Mouse (Mus musculus) intestine, postnatal 0 days (tissue): Measurements from ENCODE around the gene Shisa9. TPM values are rescaled to one million over a fixed set of nuclear protein-coding genes. Genes with fewer than 3 reads are reported as not detected.

Source experiments
- ATAC-seq: fragments of 200-750 bp; cut with Nextera tagmentation; 2 replicates; pipeline ENCODE4 v1.8.0; 2017; ENCODE audit warnings: mild to moderate bottlenecking, moderate TSS enrichment, moderate library complexity
- H3K27ac ChIP-seq: fragments of 300-500 bp; sonication (generic); 2 replicates; pipeline ENCODE4 v1.5.1; 2014; ENCODE audit warnings: mild to moderate bottlenecking, low read depth, low read length, moderate library complexity
- H3K27me3 ChIP-seq: fragments of 300-500 bp; sonication (generic); replicated peaks from 2 replicates; pipeline ENCODE4 v1.6.1; 2014; ENCODE audit warnings: low read length, mixed read lengths; ENCODE audit not compliant: control insufficient read depth, insufficient read depth
- H3K36me3 ChIP-seq: fragments of 300-500 bp; sonication (generic); 2 replicates; pipeline ENCODE4 v1.6.1; 2014; ENCODE audit warnings: mild to moderate bottlenecking, moderate library complexity; ENCODE audit not compliant: control insufficient read depth, insufficient read depth
- H3K4me1 ChIP-seq: fragments of 300-500 bp; sonication (generic); replicated peaks from 2 replicates; pipeline ENCODE4 v1.6.1; 2014; ENCODE audit warnings: antibody characterized with exemption, low read length, mixed read lengths; ENCODE audit not compliant: control insufficient read depth, insufficient read depth
- H3K4me2 ChIP-seq: fragments of 300-500 bp; sonication (generic); replicated peaks from 2 replicates; pipeline ENCODE4 v1.6.1; 2014; ENCODE audit warnings: low read depth, mild to moderate bottlenecking, moderate library complexity
- H3K4me3 ChIP-seq: fragments of 300-500 bp; sonication (generic); 2 replicates; pipeline ENCODE4 v1.5.1; 2014; ENCODE audit warnings: low read depth, low read length
- H3K9ac ChIP-seq: fragments of 300-500 bp; sonication (generic); 2 replicates; pipeline ENCODE4 v1.6.1; 2014; ENCODE audit warnings: mild to moderate bottlenecking, low read depth, low read length
- H3K9me3 ChIP-seq: fragments of 300-500 bp; sonication (generic); 2 replicates; pipeline ENCODE4 v1.6.1; 2016; ENCODE audit warnings: mixed run types; ENCODE audit not compliant: control insufficient read depth
- CTCF ChIP-seq: sonication (generic); IDR thresholded peaks from 2 replicates; pipeline ENCODE4 v1.5.1; 2016; ENCODE audit warnings: low read depth, mild to moderate bottlenecking, control low read depth, antibody characterized with exemption, moderate library complexity
- WGBS: fragments of 180-500 bp; shearing (Covaris S2); extraction: QIAGEN DNeasy Blood & Tissue Kit; methylation state at CpG from one replicate; pipeline ENCODE4 v1.1.7; 2014; 5-methylcytosine and 5-hydroxymethylcytosine counted together
- polyA plus RNA-seq: library from polyadenylated mRNA; unstranded; fragments of >200 nt; fragmentation: Nextera tagmentation; extraction: Ambion mirVana; gene quantifications from 2 replicates; pipeline ENCODE4 v1.2.1, GENCODE M21; 2015

Shisa9 gene
- polyA plus RNA-seq, 1 experiment from 2014 or later, result 0.37 TPM

- H3K4me1 ChIP-seq, result no peaks in the 10 kb centered on the region
- H3K4me2 ChIP-seq, result no peak overlapping the region
- no peak overlapping the region for H3K9ac ChIP-seq
- H3K27me3 ChIP-seq, result no peaks in the 10 kb centered on the region
- no peak overlapping the region for H3K4me3 ChIP-seq
- TF ChIP-seq CTCF, result no peak
- 69% methylated on average over 2 of the region's 2 CpGs for WGBS
- no peaks in the 10 kb centered on the region for H3K36me3 ChIP-seq
- no peak for ATAC-seq
- H3K27ac ChIP-seq, result no peak overlapping the region
- H3K9me3 ChIP-seq, result no peaks in the 10 kb centered on the region
Observed at GRCm38 (mm10) chr16:12223537-12223936, 239.6 kb downstream of the Shisa9 start.

- no peak overlapping the region for H3K4me3 ChIP-seq
- no peaks in the 10 kb centered on the region for H3K36me3 ChIP-seq
- no peak for TF ChIP-seq CTCF
- no peak overlapping the region for H3K27ac ChIP-seq
- 68% methylated on average over 3 of the region's 3 CpGs for WGBS
- no peak overlapping the region for H3K4me2 ChIP-seq
- H3K9ac ChIP-seq, result no peak overlapping the region
- no peak for ATAC-seq
- H3K9me3 ChIP-seq, result no peaks in the 10 kb centered on the region
- H3K4me1 ChIP-seq, result no peaks in the 10 kb centered on the region
- no peaks in the 10 kb centered on the region for H3K27me3 ChIP-seq
Observed at GRCm38 (mm10) chr16:12226937-12227336, 243.0 kb downstream of the Shisa9 start.

- Histone ChIP-seq H3K36me3 (no peaks in the 10 kb centered on the region), H3K4me2 (no peak overlapping the region), H3K27ac (no peak overlapping the region), H3K27me3 (no peaks in the 10 kb centered on the region), H3K9ac (no peak overlapping the region), H3K4me1 (no peaks in the 10 kb centered on the region), H3K9me3 (no peaks in the 10 kb centered on the region), H3K4me3 (no peak overlapping the region)
- ATAC-seq, result no peak
- WGBS, result 59% methylated on average over 3 of the region's 3 CpGs
- TF ChIP-seq CTCF, result no peak
Observed at GRCm38 (mm10) chr16:12233288-12233687, 249.4 kb downstream of the Shisa9 start.

- 0 out of 2 replicates have a peak, but pooled peaks have one; percentile 12 for TF ChIP-seq CTCF
- H3K4me2 ChIP-seq, result no peak overlapping the region
- H3K27me3 ChIP-seq, result no peaks in the 10 kb centered on the region
- H3K9me3 ChIP-seq, result no peaks in the 10 kb centered on the region
- no peak overlapping the region for H3K4me3 ChIP-seq
- H3K4me1 ChIP-seq, result no peaks in the 10 kb centered on the region
- no peak for ATAC-seq
- WGBS, result 50% methylated on average over 2 of the region's 2 CpGs
- no peak overlapping the region for H3K27ac ChIP-seq
- no peaks in the 10 kb centered on the region for H3K36me3 ChIP-seq
- no peak overlapping the region for H3K9ac ChIP-seq
Observed at GRCm38 (mm10) chr16:12234289-12234688, 250.4 kb downstream of the Shisa9 start.

- no peak for TF ChIP-seq CTCF
- H3K27me3 ChIP-seq, result no peaks in the 10 kb centered on the region
- no peak overlapping the region for H3K4me3 ChIP-seq
- no peak overlapping the region for H3K27ac ChIP-seq
- H3K4me2 ChIP-seq, result no peak overlapping the region
- no peaks in the 10 kb centered on the region for H3K9me3 ChIP-seq
- no peaks in the 10 kb centered on the region for H3K4me1 ChIP-seq
- H3K36me3 ChIP-seq, result no peaks in the 10 kb centered on the region
- WGBS, result 51% methylated on average over 4 of the region's 4 CpGs
- no peak for ATAC-seq
- H3K9ac ChIP-seq, result no peak overlapping the region
Observed at GRCm38 (mm10) chr16:12238611-12239010, 254.7 kb downstream of the Shisa9 start.

GRCm38 (mm10) chr16:12259361-12259760 lies 275.4 kb downstream of the Shisa9 start:
- Histone ChIP-seq H3K9ac (no peak overlapping the region), H3K27me3 (no peaks in the 10 kb centered on the region), H3K9me3 (no peaks in the 10 kb centered on the region), H3K4me1 (no peaks in the 10 kb centered on the region), H3K36me3 (no peaks in the 10 kb centered on the region), H3K27ac (no peak overlapping the region), H3K4me2 (no peak overlapping the region), H3K4me3 (no peak overlapping the region)
- ATAC-seq, result no peak
- no peak for TF ChIP-seq CTCF
- 26% methylated on average over 2 of the region's 2 CpGs for WGBS

GRCm38 (mm10) chr16:12265828-12266227 lies 281.9 kb downstream of the Shisa9 start:
- Histone ChIP-seq H3K4me1 (no peaks in the 10 kb centered on the region), H3K4me2 (no peak overlapping the region), H3K9ac (no peak overlapping the region), H3K27me3 (no peaks in the 10 kb centered on the region), H3K36me3 (no peaks in the 10 kb centered on the region), H3K4me3 (no peak overlapping the region), H3K9me3 (no peaks in the 10 kb centered on the region), H3K27ac (no peak overlapping the region)
- WGBS, result 89% methylated on average over 2 of the region's 2 CpGs
- no peak for ATAC-seq
- TF ChIP-seq CTCF, result no peak
